Comparison of ENCODE assay signal across 11 mouse cellular contexts in the genomic region with DNA sequence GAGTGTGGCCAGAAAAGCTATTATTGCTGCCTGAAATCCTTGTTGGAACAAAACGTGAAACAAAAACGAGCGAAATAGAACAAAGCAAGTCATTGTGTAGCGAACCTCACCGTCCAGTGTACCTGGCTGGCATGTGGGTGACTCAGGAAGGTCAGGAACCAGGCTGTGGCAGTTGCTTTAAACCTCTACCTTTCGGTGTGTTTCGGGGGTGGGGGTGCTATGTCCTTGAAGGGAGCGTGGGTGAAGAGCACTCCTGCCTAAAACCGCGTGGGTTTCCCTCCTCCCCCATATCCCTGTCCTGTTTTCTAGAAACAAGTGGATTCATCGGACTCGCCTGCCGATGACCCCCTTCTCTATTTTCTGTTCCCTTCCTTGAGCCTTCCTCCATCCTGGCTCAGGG.
DNase-seq lines count a peak whose midpoint lies in the region; ATAC-seq and TF ChIP-seq lines count a peak whose summit lies in the region.
"Had no signal": no experiment of that assay in that cellular context is flagged by ENCODE, and none has a peak within 500 bp of the region (broad histone marks: within the 10 kb centered on the region; RNA-seq: fewer than 3 reads in every experiment).

No protein-coding gene starts in this region.

- TF ChIP-seq POLR2A in cerebellum, adult 2 months (IDR thresholded peaks at IDR 0.05; ENCODE audit: borderline replicate concordance, insufficient read depth, low read length): no peak

- no peak for TF ChIP-seq CTCF in cerebellum, adult 2 months (IDR thresholded peaks at IDR 0.05; ENCODE audit: borderline replicate concordance, insufficient read depth, low read depth, low read length)

- WGBS in hindbrain, embryonic 10.5 days: 82% methylated on average over 13 of the region's 13 CpGs
- 85% methylated on average over 13 of the region's 13 CpGs for WGBS in hindbrain, embryonic 14.5 days
- 28% methylated on average over 13 of the region's 13 CpGs for WGBS in cerebellum, adult 2 months
- 78% methylated on average over 13 of the region's 13 CpGs for WGBS in intestine, embryonic 16.5 days

- no peak overlapping the region for H3K4me3 ChIP-seq in hindbrain, embryonic 10.5 days
- H3K4me3 ChIP-seq in hindbrain, embryonic 14.5 days (replicated peaks; ENCODE audit: low read length): no peak overlapping the region
- H3K4me3 ChIP-seq in cerebellum, adult 2 months (replicated peaks; ENCODE audit: insufficient read depth, low read depth, low read length): peak overlapping the region; percentile 23
- no peak overlapping the region for H3K4me3 ChIP-seq in intestine, embryonic 16.5 days (ENCODE audit: low read length)
- H3K4me3 ChIP-seq: erythroblast, embryonic 14.5 days had no signal

- peak overlapping the region; percentile 64 for H3K27ac ChIP-seq in hindbrain, embryonic 10.5 days
- no peak overlapping the region for H3K27ac ChIP-seq in hindbrain, embryonic 14.5 days
- H3K27ac ChIP-seq in cerebellum, adult 2 months (ENCODE audit: insufficient read depth, low read length): peak overlapping the region; percentile 47
- 0 out of 2 replicates have a peak overlapping the region, but pooled peaks have one; percentile 17 for H3K27ac ChIP-seq in intestine, embryonic 16.5 days (ENCODE audit: low read length)
- H3K27ac ChIP-seq: liver, embryonic 14.5 days had no signal

- H3K36me3 ChIP-seq in hindbrain, embryonic 10.5 days: no peaks in the 10 kb centered on the region
- no peaks in the 10 kb centered on the region for H3K36me3 ChIP-seq in hindbrain, embryonic 14.5 days (replicated peaks; ENCODE audit: control insufficient read depth, insufficient read depth)
- H3K36me3 ChIP-seq in intestine, embryonic 16.5 days (ENCODE audit: control insufficient read depth, insufficient read depth, low read length): no peaks in the 10 kb centered on the region

- no peaks in the 10 kb centered on the region for H3K9me3 ChIP-seq in hindbrain, embryonic 10.5 days
- H3K9me3 ChIP-seq in hindbrain, embryonic 14.5 days (ENCODE audit: control insufficient read depth, low read length): no peaks in the 10 kb centered on the region
- H3K9me3 ChIP-seq in intestine, embryonic 16.5 days (ENCODE audit: control insufficient read depth, low read length): no peaks in the 10 kb centered on the region

- ATAC-seq in hindbrain, embryonic 14.5 days (ENCODE audit: low FRiP score): no peak
- peak; percentile 36 for ATAC-seq in intestine, embryonic 16.5 days

- no peak overlapping the region for H3K9ac ChIP-seq in hindbrain, embryonic 14.5 days
- no peak overlapping the region for H3K9ac ChIP-seq in intestine, embryonic 16.5 days (ENCODE audit: low read depth, low read length)
- H3K9ac ChIP-seq: liver, embryonic 14.5 days had no signal

- H3K4me2 ChIP-seq in hindbrain, embryonic 14.5 days (replicated peaks): no peak overlapping the region
- 0 out of 2 replicates have a peak overlapping the region, but pooled peaks have one; percentile 17 for H3K4me2 ChIP-seq in intestine, embryonic 16.5 days (ENCODE audit: low read depth, low read length)

- H3K4me1 ChIP-seq in hindbrain, embryonic 10.5 days (replicated peaks): peaks cover 20% of the 10 kb centered on the region
- no peaks in the 10 kb centered on the region for H3K4me1 ChIP-seq in hindbrain, embryonic 14.5 days (replicated peaks; ENCODE audit: control insufficient read depth, insufficient read depth, low read length)
- peaks cover 25% of the 10 kb centered on the region; the same call in 1 of the 2 replicates for H3K4me1 ChIP-seq in cerebellum, adult 2 months (ENCODE audit: control insufficient read depth, insufficient read depth, low read length)
- peaks cover 16% of the 10 kb centered on the region for H3K4me1 ChIP-seq in intestine, embryonic 16.5 days (ENCODE audit: control insufficient read depth, insufficient read depth, low read length)

- no peak for DNase-seq in hindbrain, embryonic 10.5 days (ENCODE audit: low spot score)
- no peak for DNase-seq in hindbrain, embryonic 14.5 days (ENCODE audit: low spot score)
- peak; percentile 18 for DNase-seq in 3T3-L1 (ENCODE audit: low read depth, low spot score)
- DNase-seq in cerebellum, adult 2 months: peak; percentile 43 to 50
- DNase-seq in Muller cell, postnatal 12 days (ENCODE audit: inconsistent ontology term): no peak
- DNase-seq in frontal cortex, adult 2 months (ENCODE audit: extremely low spot score in 1 of 2, low spot score in 1 of 2): no peak
- no peak for DNase-seq in spleen, postnatal 4 days (ENCODE audit: low spot score in 2 of 2)

- no peaks in the 10 kb centered on the region for H3K27me3 ChIP-seq in hindbrain, embryonic 10.5 days (ENCODE audit: insufficient read depth, poor library complexity, severe bottlenecking)
- H3K27me3 ChIP-seq in hindbrain, embryonic 14.5 days (ENCODE audit: control insufficient read depth, insufficient read depth, low read length): no peaks in the 10 kb centered on the region
- H3K27me3 ChIP-seq in cerebellum, adult 2 months (ENCODE audit: control insufficient read depth, insufficient read depth, low read length): no peaks in the 10 kb centered on the region
- H3K27me3 ChIP-seq in intestine, embryonic 16.5 days (replicated peaks; ENCODE audit: control insufficient read depth, insufficient read depth, low read length): no peaks in the 10 kb centered on the region
- H3K27me3 ChIP-seq: Patski had no signal

Comparison
In these comparisons a context has a peak if more than half of its experiments do, and no peak if none do; other contexts are left out.
1. DNase-seq: peak in 3T3-L1 (single experiment) and cerebellum, adult 2 months (2 of 2); none in hindbrain, embryonic 10.5 days (single experiment), hindbrain, embryonic 14.5 days (single experiment), Muller cell, postnatal 12 days (single experiment), frontal cortex, adult 2 months (0 of 2) and spleen, postnatal 4 days (0 of 2).